17 mouse cellular contexts compared by ENCODE assay signal in genomic region chr17:89410026-89410425, GRCm38 (mm10).
"Had no signal": no experiment of that assay in that cellular context is flagged by ENCODE, and none has a peak within 500 bp of the region (broad histone marks: within the 10 kb centered on the region; RNA-seq: fewer than 3 reads in every experiment).

No protein-coding gene starts in this region.

- H3K36me3 ChIP-seq: midbrain, embryonic 10.5 days; midbrain, embryonic 12.5 days; neural tube, embryonic 13.5 days; neural tube, embryonic 15.5 days; stomach, embryonic 15.5 days had no signal

- H3K27ac ChIP-seq: midbrain, embryonic 10.5 days; midbrain, embryonic 12.5 days; neural tube, embryonic 13.5 days; neural tube, embryonic 15.5 days; stomach, embryonic 15.5 days; stomach, postnatal 0 days had no signal

- DNase-seq: lung, adult 18-20 months; lung, embryonic 14.5 days; lung, postnatal 10 days; lung, postnatal 4 days; midbrain, embryonic 14.5 days; right cerebral cortex, postnatal 14 days; thymus, adult 18-20 months; thymus, postnatal 14 days; thymus, postnatal 36 days had no signal

- H3K9ac ChIP-seq: lung, embryonic 14.5 days; midbrain, embryonic 12.5 days; neural tube, embryonic 13.5 days; neural tube, embryonic 15.5 days; stomach, embryonic 15.5 days had no signal

- H3K4me1 ChIP-seq: midbrain, embryonic 10.5 days; midbrain, embryonic 12.5 days; neural tube, embryonic 13.5 days; neural tube, embryonic 15.5 days; stomach, embryonic 15.5 days had no signal

- H3K9me3 ChIP-seq: midbrain, embryonic 10.5 days; midbrain, embryonic 12.5 days; neural tube, embryonic 13.5 days; neural tube, embryonic 15.5 days; stomach, embryonic 15.5 days had no signal

- H3K4me3 ChIP-seq: midbrain, embryonic 10.5 days; midbrain, embryonic 12.5 days; myocyte; neural tube, embryonic 13.5 days; neural tube, embryonic 15.5 days; stomach, embryonic 15.5 days had no signal

- H3K27me3 ChIP-seq: midbrain, embryonic 12.5 days; neural tube, embryonic 13.5 days; neural tube, embryonic 15.5 days; stomach, embryonic 15.5 days had no signal

- H3K4me2 ChIP-seq: lung, embryonic 14.5 days; midbrain, embryonic 12.5 days; neural tube, embryonic 13.5 days; neural tube, embryonic 15.5 days; stomach, embryonic 15.5 days had no signal

- ATAC-seq: midbrain, embryonic 16.5 days had no signal
